Mouse (Mus musculus) retina, postnatal 1 day (tissue): Measurements from ENCODE around the gene Zfp599.
"Not testable (repeated sequence)": the region's sequence is repeated elsewhere in the genome, so short reads cannot be mapped to it uniquely, and the experiment has no call there.

Experiments
- DNase-seq: peaks from one replicate; pipeline ENCODE4 v3.0.0-alpha.2; 2012

The Zfp599 gene

DNA sequence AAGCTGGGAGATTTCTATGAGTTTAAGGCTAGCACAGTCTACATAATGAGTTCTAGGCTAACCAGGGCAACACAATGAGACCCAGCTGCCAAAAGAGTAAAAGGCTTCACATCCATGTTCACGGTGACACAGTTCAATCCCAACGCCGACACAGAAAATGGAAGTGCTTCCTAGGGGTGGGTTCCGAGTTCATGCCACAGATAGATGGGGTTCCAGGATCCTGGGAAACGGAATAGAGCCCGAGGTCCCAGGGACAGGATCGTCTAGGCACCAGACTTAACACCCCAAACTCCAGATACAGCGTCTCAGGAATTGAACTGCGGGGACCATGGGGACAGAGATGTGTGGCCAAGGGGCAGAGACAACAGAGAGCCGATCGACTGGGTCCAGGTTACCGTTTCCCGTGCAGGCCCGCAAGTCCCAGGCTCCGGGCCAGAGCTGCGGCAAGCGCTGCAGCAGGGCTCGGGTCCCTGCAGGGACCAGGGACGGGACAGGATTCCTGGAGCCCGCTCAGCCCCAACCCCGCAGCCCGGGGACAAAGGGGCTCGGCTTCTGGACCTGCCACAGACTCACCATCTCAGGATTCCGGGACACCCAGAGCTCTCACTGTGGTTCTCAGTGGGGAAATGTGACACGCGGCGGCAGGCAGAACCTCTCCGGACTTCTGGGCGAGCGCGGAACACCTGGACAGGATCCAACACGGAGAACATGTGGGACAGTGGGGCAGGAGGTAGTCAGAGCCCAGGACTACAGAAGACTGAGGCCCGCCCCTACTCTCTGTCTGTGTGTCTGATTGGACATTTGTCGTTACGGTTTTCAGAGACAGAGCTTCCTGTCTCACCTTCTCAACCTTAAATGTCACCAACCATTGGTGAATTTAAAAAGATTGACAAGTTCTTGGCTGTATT lies at the start of gene Zfp599:
TSS of gene Zfp599 (minus strand) at position 712 of the 908 bp plus-strand sequence.
- DNase-seq, result peak; percentile 76

DNA sequence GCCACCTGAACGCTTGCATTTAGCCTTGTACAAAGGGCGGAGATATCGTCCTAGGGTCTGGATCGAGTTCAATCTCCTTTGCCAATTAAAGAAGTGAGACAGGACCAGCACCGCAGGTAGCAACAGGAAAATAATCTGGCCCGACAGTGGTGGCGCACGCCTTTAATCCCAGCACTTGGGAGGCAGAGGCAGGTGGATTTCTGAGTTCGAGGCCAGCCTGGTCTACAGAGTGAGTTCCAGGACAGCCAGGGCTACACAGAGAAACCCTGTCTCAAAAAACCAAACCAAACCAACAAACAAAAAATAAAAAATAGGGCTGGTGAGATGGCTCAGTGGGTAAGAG lies 48.2 kb upstream of the Zfp599 start:
- not testable (repeated sequence) for DNase-seq

DNA sequence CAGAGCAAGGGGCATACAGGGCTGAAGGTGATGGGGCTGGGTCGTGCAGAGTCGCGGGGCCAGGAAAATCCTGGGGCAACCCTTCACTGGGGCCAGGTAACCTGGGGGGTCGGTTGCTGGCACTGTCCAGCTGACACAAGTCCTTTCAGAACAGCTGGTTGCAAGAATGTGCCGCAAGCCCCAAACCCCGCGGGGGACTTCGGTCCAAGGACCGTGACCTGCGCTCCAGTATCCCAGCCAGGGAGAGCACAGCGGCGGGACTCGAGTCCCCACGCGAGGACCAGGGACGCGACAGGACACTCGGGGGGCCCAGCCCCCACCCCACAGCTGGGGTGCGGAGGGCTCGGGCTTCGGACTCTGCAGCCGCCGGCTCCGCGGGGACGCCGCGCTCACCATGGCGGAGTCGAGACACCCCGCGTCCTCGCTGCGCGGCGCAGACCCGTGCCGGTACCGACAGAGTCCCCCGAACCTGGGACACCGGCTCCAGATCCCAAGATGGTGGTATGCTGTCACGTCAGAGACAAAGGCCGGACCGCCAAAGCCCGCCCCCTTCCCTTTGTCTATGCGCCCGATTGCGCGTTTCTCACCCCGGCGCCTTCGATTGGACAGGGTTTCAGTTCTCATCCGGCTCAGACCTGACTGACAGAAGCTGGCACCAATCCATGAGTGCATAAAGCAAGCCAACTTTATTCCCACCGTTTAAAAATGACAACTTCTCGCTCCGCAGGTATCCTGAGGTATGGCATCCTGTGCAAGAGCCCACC lies 47.6 kb upstream of the Zfp599 start, which contains the start of gene Zfp810:
TSS of gene Zfp810 (minus strand) at position 493 of the 764 bp plus-strand sequence.
- peak; percentile 98 for DNase-seq

DNA sequence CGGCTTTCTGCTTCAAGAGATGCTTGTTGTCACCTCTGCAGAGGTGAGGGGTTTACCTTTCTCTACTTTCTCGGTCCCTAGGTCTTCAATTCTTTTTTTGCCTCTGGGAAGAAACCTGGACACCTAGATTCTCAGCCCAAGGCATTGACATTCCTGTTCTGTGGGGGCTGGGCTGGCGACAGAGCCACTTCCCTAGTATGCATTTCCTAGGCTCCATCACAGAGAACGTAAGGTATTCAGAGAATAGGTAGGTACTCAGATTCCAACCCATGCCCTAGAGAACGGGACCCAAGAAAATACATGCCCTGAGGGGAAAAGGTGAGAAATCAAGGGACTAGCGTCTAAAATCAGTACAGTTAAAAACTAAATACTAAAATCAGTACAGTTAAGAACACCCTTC lies 47.0 kb upstream of the Zfp599 start:
- peak; percentile 30 for DNase-seq

DNA sequence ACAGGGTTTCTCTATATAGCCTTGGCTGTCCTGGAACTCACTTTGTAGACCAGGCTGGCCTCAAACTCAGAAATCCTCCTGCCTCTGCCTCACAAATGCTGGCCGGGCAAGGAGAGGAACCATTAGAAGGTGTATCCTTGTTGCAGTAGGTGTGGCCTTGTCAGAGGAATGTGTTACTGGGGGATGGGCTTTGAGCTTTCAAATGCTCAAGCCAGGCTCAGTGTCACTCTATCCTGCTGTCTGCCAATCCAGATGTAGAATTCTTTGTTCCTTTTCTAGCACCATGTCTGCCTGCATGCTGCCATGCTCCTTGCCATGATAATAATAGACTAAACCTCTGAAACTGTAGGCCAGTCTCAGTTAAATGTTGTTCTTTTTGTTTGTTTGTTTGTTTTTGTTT lies 42.5 kb upstream of the Zfp599 start:
- no peak for DNase-seq

GRCm38 (mm10) chr9:22278733-22279132 lies 19.0 kb upstream of the Zfp599 start:
- peak; percentile 5 for DNase-seq

DNA sequence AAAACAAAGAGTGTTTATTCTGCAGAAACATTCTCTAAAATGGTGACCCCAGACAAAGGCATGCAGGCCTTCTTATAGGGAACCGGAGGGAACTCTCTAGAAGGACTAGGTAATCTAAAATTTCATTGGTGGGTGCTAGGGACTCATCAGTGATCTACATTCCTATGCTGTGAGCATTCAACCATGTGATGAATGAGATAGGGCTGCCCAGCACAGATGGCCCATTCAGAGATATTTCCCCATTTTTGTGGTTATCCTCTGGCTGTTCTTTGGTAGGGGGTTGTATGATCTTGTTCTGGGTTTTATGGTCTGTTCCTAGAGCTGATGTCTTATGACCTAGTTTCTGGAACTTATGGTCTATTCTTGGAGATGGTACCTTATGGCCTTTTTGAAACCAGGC lies 9.2 kb upstream of the Zfp599 start:
- no peak for DNase-seq

- DNase-seq, result no peak
Measured at GRCm38 (mm10) chr9:22262611-22263010, 2.9 kb upstream of the Zfp599 start.

- no peak for DNase-seq
Measured at GRCm38 (mm10) chr9:22261594-22261993, 1.9 kb upstream of the Zfp599 start.

GRCm38 (mm10) chr9:22260092-22260422 lies 362 bp upstream of the Zfp599 start:
- no peak for DNase-seq

DNA sequence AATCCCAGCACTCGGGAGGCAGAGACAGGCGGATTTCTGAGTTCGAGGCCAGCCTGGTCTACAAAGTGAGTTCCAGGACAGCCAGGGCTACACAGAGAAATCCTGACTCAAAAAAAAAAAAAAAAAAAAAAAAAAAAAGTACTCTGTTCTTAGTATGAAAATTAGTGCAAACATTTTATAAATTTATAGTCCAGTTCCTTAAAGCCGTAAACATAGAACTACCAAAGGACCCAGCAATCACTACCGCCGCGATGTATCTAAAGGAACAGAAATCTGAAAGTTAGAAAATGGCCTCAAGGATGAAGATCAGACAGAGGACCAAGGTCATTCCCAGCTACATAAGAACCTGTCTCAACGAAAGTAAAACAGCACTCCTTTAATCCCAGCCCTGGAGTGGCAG lies 911 bp downstream of the Zfp599 start:
- DNase-seq, result no peak

- no peak for DNase-seq
Measured at GRCm38 (mm10) chr9:22256579-22256978, 3.1 kb downstream of the Zfp599 start.

- DNase-seq, result no peak
Measured at GRCm38 (mm10) chr9:22244242-22244641, 15.5 kb downstream of the Zfp599 start.

DNA sequence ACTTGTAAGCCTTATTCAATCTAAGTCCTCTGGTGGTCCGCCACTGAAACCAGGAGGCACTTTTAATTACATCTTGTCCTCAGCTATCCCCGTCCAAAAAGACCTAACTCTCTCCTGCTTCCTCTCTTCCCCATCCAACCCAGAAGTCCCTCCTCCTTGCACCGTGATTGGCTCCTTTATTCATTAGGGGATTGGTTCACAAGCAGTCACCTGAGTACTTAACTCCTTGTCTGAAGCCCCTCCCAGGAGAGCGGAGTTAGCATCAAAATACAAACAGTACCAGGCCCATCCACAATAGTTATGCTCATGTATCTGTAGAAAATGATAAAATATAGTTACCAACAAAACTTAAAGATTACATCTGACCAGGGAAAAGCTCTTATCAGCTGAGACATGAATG lies 19.7 kb downstream of the Zfp599 start:
- DNase-seq, result no peak

DNA sequence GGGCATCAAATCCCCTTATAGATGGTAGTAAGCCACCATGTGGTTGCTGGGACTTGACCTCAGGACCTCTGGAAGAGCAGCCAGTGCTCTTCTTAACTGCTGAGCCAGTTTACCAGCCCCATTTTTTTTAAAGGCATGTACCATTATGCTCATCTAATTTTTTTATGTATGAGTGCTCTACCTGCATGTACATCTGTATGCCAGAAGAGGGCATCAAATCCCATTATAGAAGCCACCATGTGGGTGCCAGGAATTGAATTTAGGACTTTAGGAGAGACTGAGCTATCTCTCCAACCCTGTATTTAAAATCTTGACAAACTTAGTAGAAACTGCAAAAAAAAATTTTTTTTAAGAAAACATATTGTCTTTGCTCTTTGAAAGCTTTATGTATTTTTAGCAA lies 29.1 kb downstream of the Zfp599 start:
- peak; percentile 21 for DNase-seq

DNA sequence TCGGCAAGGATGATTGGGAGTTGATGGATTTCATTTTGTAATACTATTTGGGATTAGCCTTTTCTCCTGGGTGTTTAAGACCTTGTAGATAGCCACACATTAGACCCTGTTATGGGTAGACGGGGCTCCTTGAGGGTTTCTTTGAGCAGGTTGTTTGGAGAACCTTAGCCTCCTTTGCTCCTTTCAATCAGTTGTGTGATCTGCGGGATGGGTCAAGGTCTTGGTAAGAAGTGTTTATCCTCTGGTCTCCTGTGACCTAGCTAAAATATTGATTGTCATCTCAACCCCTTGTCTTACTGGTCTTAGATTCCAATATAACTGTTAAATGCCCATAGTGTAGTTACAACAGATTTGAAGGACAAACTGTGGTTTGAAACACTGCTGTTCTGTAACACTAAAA lies 29.6 kb downstream of the Zfp599 start:
- no peak for DNase-seq

- no peak for DNase-seq
Measured at GRCm38 (mm10) chr9:22229386-22230026, 30.2 kb downstream of the Zfp599 start.

DNA sequence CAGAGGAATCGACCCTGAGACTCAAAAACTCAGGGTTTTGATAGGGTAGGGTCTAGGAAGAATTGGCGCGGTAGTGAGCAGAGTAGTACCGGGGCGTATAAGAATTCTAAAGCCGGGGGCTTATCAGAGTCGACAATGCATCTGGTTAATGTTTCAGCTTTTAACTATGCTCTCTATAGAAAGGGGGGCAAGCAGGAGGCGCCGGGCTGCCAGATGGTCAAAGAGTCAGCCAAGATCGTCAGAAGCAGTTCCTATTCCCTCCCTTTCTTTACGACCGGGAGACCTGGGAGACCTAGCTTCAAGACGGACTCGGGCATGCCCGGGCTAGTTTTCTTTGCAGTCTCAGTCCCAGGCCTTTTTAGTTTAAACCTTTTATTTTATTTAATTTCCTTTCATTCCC lies 32.8 kb downstream of the Zfp599 start:
- DNase-seq, result no peak

GRCm38 (mm10) chr9:22226389-22226673 lies 33.4 kb downstream of the Zfp599 start:
- not testable (repeated sequence) for DNase-seq

DNA sequence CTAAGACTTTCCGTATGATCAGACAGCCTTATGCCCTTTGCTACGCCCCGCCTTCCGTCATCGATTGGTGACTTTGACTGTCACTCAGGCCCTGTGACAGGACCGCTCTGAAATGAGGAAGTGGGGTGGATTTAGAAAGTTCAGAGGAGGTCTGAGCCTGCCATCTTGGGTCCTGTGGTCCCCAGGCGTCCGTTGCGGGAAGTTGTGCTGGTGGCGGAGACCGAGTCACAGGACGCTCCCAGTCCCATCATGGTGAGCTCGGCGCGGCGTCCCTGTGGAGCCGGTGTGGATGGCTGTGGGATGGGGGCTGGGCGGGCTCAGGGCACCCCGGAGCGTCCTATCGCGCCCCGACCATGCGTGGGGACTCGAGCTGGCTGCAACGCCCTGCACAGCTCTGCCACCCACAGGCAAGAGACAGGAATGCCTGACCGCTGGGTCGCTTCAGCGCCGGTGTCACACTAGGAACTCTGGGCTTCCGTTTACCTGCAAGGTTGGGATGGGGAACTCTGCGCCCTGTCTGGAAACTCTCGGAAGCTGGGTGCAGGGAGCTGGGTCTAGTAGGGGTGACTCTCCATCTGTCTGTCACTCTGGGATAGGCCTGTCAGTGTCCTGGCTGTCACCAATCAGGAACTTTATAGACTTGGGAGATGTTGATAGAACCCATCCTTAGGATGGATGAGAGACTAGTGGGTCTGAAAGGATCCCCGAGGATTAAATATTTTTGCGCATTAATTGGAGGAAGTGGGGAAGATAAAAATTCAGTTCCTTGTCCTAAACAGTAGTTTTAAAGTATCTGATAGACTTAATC lies 33.9 kb downstream of the Zfp599 start, which contains the start of gene Zfp809:
TSS of gene Zfp809 (plus strand) at position 134 of the 808 bp plus-strand sequence.
- peak; percentile 99 for DNase-seq

DNA sequence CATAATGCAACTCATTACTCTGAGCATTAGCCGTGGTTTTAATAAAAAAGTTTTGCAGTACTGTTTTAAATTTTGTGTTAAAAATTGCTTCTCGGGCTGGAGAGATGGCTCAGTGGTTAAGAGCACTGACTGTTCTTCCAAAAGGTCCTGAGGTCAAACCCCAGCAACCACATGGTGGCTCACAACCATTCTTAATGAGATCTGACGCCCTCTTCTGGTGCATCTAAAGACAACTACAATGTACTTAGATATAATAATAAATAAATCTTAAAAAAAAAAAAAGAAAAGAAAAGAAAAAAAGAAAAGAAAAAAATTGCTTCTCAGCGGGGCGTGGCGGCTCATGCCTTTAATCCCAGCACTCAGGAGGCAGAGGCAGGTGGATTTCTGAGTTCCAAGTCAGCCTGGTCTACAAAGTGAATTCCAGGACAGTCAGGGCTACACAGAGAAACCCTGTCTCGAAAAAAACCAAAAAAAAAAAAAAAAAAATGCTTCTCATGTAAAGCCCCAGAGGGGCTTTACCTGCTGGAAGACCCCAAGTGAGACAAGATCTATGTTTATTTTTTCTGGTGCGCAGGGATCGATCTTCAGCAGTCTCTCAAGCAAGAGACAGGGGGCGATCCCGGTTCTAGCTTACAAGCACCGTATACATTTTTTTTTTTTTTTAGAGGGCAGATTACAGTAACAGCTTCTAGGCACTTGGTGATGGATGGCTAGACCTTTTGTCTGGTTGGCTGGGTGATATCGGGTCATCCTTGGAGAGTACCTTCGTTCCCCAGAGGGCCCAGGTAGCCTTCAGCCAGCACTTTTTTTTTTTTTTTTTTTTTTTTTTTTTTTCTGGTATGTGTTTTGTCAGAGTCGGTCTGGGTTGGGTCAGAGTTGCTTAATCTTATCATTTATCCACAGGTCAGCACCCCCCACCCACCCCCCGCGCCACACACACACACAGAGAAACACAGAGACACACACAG lies 34.9 kb downstream of the Zfp599 start:
- DNase-seq, result peak; percentile 72

GRCm38 (mm10) chr9:22224066-22224465 lies 35.6 kb downstream of the Zfp599 start:
- DNase-seq, result no peak
